ENCODE assay signal across 10 mouse cellular contexts in the genomic region with DNA sequence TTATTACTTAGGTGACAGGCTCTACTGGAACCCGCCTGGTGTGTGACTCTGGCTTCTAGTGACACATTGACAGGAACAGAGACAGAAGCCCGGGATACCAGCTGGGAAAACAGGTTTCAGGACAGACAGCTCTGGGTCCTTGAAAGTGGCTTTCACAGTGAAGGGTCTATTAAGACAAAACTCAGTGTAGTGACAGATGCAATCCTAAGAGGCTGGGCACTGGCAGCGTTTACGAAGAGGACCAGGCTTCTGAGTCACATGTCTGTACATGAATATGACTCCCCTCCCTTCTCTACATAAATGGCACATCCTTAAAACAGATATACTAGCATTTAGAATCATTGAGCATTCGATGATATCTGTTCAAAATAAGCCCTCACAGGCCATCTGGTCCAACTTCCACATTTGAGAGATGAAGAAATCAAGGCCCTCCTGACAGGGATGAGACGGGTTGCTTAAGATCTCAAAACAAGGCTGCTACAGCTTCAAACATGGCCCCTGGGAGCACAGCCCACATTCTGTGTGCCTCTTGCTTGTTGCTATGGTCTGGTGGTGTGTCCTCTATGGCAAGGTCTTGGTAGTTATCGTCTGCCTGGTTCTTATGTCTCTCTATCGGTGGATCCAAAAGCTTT.
DNase-seq lines count a peak whose midpoint lies in the region; ATAC-seq and TF ChIP-seq lines count a peak whose summit lies in the region.
"Had no signal": no experiment of that assay in that cellular context is flagged by ENCODE, and none has a peak within 500 bp of the region (broad histone marks: within the 10 kb centered on the region; RNA-seq: fewer than 3 reads in every experiment).

No protein-coding gene starts in this region.

- no peak for TF ChIP-seq POLR2A in bone marrow, adult 2 months (IDR thresholded peaks at IDR 0.05; ENCODE audit: borderline replicate concordance, control insufficient read depth, low read depth, low read length)

- TF ChIP-seq CTCF in bone marrow, adult 2 months (IDR thresholded peaks at IDR 0.05; ENCODE audit: control insufficient read depth, insufficient read depth, low read length): no peak

- peak overlapping the region; percentile 89 for H3K27ac ChIP-seq in bone marrow, adult 2 months (ENCODE audit: control insufficient read depth, insufficient read depth, low read depth, low read length, poor library complexity)
- H3K27ac ChIP-seq: heart, embryonic 10.5 days had no signal

- 14% methylated on average over 8 of the region's 8 CpGs for WGBS in bone marrow, adult 2 months

- DNase-seq in frontal cortex, postnatal 14 days (ENCODE audit: low spot score in 2 of 2): no peak
- peak; percentile 47 to 60 for DNase-seq in left cerebral cortex, postnatal 25 days (ENCODE audit: low spot score in 2 of 2)
- DNase-seq in left cerebral cortex, postnatal 36 days (ENCODE audit: low spot score in 2 of 2): no peak
- DNase-seq in thymus, postnatal 14 days: no peak
- DNase-seq in right cerebral cortex, postnatal 4 days: no peak

- intact Hi-C loops in left cerebral cortex, postnatal 25 days (cut with DNase I): no loop called here
- intact Hi-C loops in left cerebral cortex, postnatal 36 days (cut with DNase I): no loop called here

- peak; percentile 21; the same call in 1 of the 2 replicates for ATAC-seq in frontal cortex, adult (ENCODE audit: low TSS enrichment)
- ATAC-seq in megakaryocyte, adult 5-6 weeks (ENCODE audit: poor library complexity, severe bottlenecking): peak; percentile 71

- peaks cover 11% of the 10 kb centered on the region for H3K4me1 ChIP-seq in bone marrow, adult 2 months (ENCODE audit: control insufficient read depth, insufficient read depth, low read length)

- peak overlapping the region; percentile 76 for H3K4me3 ChIP-seq in bone marrow, adult 2 months (replicated peaks; ENCODE audit: control insufficient read depth, low read depth, low read length)
- H3K4me3 ChIP-seq: erythroblast, embryonic 14.5 days; heart, embryonic 10.5 days had no signal

Comparison
In these comparisons a context has a peak if more than half of its experiments do, and no peak if none do; other contexts are left out.
1. DNase-seq: peak in left cerebral cortex, postnatal 25 days (2 of 2); none in frontal cortex, postnatal 14 days (0 of 2), left cerebral cortex, postnatal 36 days (0 of 2), thymus, postnatal 14 days (single experiment) and right cerebral cortex, postnatal 4 days (single experiment).